Mouse (Mus musculus) heart, adult 2 months (tissue): ENCODE data around the gene Igf2r.

Experiments used
- CTCF ChIP-seq: fragments of 200-600 bp; IDR thresholded peaks from 2 replicates; pipeline ENCODE4 v1.8.1; 2022; ENCODE audit warnings: antibody characterized with exemption, mild to moderate bottlenecking, moderate library complexity
- EP300 ChIP-seq: fragments of 200-500 bp; IDR thresholded peaks from 2 replicates; pipeline ENCODE4 v1.6.1; 2011; ENCODE audit warnings: low read depth, low read length, control low read depth; ENCODE audit not compliant: insufficient read depth
- POLR2A ChIP-seq: fragments of 200-500 bp; IDR thresholded peaks from 2 replicates; pipeline ENCODE4 v1.6.1; 2011; ENCODE audit warnings: mild to moderate bottlenecking, low read depth, low read length, control low read depth; ENCODE audit not compliant: insufficient read depth

DNA sequence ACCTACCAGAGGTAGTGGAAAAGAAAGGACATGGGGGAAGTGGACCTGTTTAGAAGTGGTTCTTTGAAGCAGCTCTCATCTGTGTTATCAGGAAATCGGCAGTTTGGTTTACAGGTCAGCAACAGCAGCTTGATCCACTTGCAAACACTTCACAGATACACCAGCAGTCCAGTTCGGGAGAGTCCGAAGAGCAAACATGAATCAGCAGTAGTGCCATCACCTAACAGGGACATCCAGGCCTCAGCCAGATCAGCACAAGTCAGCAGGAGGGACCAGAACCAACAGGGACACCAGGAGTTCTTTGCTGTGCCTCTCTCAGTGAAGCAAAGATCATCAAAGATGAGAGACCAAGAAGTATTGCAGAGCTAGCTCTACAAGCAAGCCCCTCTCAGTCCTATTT, 45.0 kb upstream of the Igf2r start:
- TF ChIP-seq CTCF (no peak), EP300 (no peak), POLR2A (no peak)
